Mouse (Mus musculus): Measurements from ENCODE around the gene Kif5a.

Kif5a gene

DNA sequence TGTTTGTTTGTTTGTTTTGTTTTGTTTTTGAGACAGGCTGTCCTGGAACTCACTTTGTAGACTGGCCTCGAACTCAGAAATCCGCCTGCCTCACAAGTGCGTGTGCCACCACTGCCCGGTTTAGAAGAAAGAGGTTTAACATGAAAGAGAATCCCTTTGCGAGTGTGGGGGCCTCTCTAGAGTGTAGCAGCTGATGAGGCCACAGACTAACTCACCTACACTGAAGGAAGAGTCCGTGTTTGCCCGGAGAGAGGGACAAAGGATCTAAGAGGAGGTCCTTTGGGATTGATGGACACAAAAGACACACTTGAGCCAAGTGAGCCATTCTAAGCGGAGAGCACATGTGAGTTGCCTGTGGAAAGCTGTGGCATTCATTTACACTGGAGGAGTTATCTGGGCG, 85.9 kb downstream of the Kif5a start:
- in situ Hi-C loops (cut with MseI, MboI) = loop anchor here in 1 of 2 experiments (5.0 kb wide), 1 partner anchor 50 kb away; no protein-coding TSS in a partner anchor

- in situ Hi-C loops (cut with MseI, MboI) = loop anchor here in 1 of 2 experiments (5.0 kb wide), 1 partner anchor 51 kb away; no protein-coding TSS in a partner anchor
Measured at GRCm38 (mm10) chr10:127176756-127177155, 86.4 kb downstream of the Kif5a start.

DNA sequence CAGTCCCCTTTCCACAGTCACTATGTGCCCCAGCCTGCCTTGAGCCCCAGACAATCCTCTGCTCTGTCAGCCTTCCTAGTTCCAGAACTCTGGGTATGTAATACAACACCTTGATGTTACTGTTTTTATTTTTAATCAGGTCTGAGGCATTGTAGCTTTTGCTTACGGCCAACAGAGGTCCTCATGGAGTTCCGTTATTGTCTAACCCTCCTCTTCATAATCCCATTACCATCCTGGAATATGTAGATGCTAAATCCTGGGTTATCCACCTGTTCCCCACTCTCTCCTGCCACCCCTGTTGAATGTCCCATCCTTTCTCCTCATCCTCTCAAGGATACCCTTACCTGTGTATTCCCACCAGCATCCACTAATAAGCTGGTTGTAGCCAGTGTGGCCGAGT, 86.9 kb downstream of the Kif5a start:
- in situ Hi-C loops (cut with MseI, MboI) = loop anchor here in 1 of 2 experiments (5.0 kb wide), 1 partner anchor 51 kb away; no protein-coding TSS in a partner anchor

Data from mouse trophoblast stem cell (cell line).